Mouse (Mus musculus) intestine, postnatal 0 days (tissue): ENCODE measurements around the gene Lrit2. TPM values are rescaled to one million over a fixed set of nuclear protein-coding genes. Genes with fewer than 3 reads are reported as not detected.

ENCODE experiments used
- ATAC-seq: fragments of 200-750 bp; cut with Nextera tagmentation; 2 replicates; pipeline ENCODE4 v1.8.0; 2017; ENCODE audit warnings: mild to moderate bottlenecking, moderate TSS enrichment, moderate library complexity
- H3K27ac ChIP-seq: fragments of 300-500 bp; sonication (generic); 2 replicates; pipeline ENCODE4 v1.5.1; 2014; ENCODE audit warnings: mild to moderate bottlenecking, low read depth, low read length, moderate library complexity
- H3K27me3 ChIP-seq: fragments of 300-500 bp; sonication (generic); replicated peaks from 2 replicates; pipeline ENCODE4 v1.6.1; 2014; ENCODE audit warnings: low read length, mixed read lengths; ENCODE audit not compliant: control insufficient read depth, insufficient read depth
- H3K36me3 ChIP-seq: fragments of 300-500 bp; sonication (generic); 2 replicates; pipeline ENCODE4 v1.6.1; 2014; ENCODE audit warnings: mild to moderate bottlenecking, moderate library complexity; ENCODE audit not compliant: control insufficient read depth, insufficient read depth
- H3K4me1 ChIP-seq: fragments of 300-500 bp; sonication (generic); replicated peaks from 2 replicates; pipeline ENCODE4 v1.6.1; 2014; ENCODE audit warnings: antibody characterized with exemption, low read length, mixed read lengths; ENCODE audit not compliant: control insufficient read depth, insufficient read depth
- H3K4me2 ChIP-seq: fragments of 300-500 bp; sonication (generic); replicated peaks from 2 replicates; pipeline ENCODE4 v1.6.1; 2014; ENCODE audit warnings: low read depth, mild to moderate bottlenecking, moderate library complexity
- H3K4me3 ChIP-seq: fragments of 300-500 bp; sonication (generic); 2 replicates; pipeline ENCODE4 v1.5.1; 2014; ENCODE audit warnings: low read depth, low read length
- H3K9ac ChIP-seq: fragments of 300-500 bp; sonication (generic); 2 replicates; pipeline ENCODE4 v1.6.1; 2014; ENCODE audit warnings: mild to moderate bottlenecking, low read depth, low read length
- H3K9me3 ChIP-seq: fragments of 300-500 bp; sonication (generic); 2 replicates; pipeline ENCODE4 v1.6.1; 2016; ENCODE audit warnings: mixed run types; ENCODE audit not compliant: control insufficient read depth
- CTCF ChIP-seq: sonication (generic); IDR thresholded peaks from 2 replicates; pipeline ENCODE4 v1.5.1; 2016; ENCODE audit warnings: low read depth, mild to moderate bottlenecking, control low read depth, antibody characterized with exemption, moderate library complexity
- WGBS: fragments of 180-500 bp; shearing (Covaris S2); extraction: QIAGEN DNeasy Blood & Tissue Kit; methylation state at CpG from one replicate; pipeline ENCODE4 v1.1.7; 2014; 5-methylcytosine and 5-hydroxymethylcytosine counted together
- polyA plus RNA-seq: library from polyadenylated mRNA; unstranded; fragments of >200 nt; fragmentation: Nextera tagmentation; extraction: Ambion mirVana; gene quantifications from 2 replicates; pipeline ENCODE4 v1.2.1, GENCODE M21; 2015

The Lrit2 gene
- polyA plus RNA-seq: not detected in 2 replicates

DNA sequence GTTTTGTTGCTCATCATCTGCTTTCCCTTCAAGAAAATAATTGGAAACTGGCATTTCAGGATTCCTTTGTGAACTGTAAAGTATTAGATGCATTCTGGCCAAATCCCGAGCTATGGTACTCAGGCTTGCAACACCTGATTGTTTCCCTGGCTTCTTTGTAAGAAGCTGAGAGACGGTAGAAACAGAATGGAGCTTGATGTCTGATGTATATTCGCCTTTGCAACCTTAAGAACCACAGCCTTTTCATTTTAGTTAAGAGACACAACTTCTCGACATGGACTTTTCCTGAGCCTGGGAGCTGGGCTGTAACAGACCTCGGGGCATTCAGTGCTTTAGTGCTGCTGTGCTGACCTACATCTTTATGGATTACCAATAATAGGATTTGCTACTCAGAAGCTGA, at the start of gene Lrit2:
Lrit2 (plus strand) TSS at position 301 of the 400 bp plus-strand sequence.
- Histone ChIP-seq H3K9me3 (no peaks in the 10 kb centered on the region), H3K36me3 (no peaks in the 10 kb centered on the region), H3K9ac (no peak within 1 kb of the TSS), H3K4me2 (no peak within 1 kb of the TSS), H3K27me3 (no peaks in the 10 kb centered on the region), H3K4me3 (no peak within 1 kb of the TSS), H3K4me1 (no peaks in the 10 kb centered on the region), H3K27ac (no peak within 1 kb of the TSS)
- no peak for TF ChIP-seq CTCF
- WGBS: 77% methylated on average over 5 of the region's 5 CpGs
- no peak for ATAC-seq

DNA sequence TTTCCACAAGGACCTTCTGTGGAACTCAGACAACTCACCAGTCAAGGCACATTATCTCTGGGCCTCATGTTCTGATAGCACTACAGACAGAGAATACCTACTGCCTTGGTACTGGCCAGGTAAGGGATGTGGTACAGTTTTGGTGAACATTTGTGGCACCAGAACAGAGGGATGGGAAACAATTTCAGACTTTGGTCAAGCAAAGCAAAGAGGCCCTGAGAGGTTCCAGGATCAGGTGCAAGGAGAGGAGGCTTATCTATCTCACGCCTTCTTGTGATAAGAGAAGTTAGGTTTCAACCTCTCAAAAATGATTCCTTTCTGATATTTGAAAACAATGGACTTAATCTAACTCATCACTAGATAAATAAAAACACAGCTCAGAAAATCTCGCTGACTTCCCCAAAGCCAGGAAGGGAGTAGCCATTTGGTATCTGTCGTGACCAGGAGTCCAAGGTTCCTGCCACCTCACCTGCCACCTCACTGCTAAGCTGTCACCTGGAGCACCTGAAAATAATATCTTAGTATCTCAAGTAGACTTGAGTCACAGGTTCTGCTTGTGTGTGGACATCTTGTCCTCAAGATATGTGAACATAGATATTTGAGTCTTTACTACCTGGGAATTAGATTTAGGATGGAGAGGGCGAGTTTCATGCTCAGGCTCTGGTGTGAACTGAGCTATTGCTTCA, 40.3 kb upstream of the Lrit2 start:
- Histone ChIP-seq H3K4me2 (no peak overlapping the region), H3K27ac (peak overlapping the region; percentile 74), H3K36me3 (no peaks in the 10 kb centered on the region), H3K9ac (no peak overlapping the region), H3K4me3 (no peak overlapping the region), H3K9me3 (no peaks in the 10 kb centered on the region), H3K4me1 (no peaks in the 10 kb centered on the region), H3K27me3 (no peaks in the 10 kb centered on the region)
- TF ChIP-seq CTCF: no peak
- 48% methylated on average over 4 of the region's 4 CpGs for WGBS
- peak; percentile 96 for ATAC-seq

DNA sequence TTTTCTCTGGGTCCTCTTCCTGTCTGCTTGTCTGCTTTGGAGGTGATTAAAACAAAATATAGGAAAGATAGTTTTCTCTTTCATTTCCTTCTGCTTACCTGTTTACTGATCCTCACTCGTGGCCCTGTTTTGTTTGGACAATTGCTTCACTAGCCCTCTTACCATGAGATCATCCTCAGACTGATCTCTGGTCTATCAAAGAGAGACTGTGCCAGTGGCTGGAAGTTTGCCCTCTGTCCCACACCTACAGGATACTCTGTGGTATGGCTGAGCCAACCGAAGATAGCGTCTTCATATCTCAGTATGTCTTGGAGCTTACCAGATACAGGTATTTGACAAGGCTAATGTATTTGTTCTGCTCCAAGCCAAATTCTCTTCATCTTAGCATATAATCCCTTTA, 39.8 kb upstream of the Lrit2 start:
- H3K4me2 ChIP-seq: no peak overlapping the region
- H3K4me1 ChIP-seq: no peaks in the 10 kb centered on the region
- H3K9ac ChIP-seq: no peak overlapping the region
- no peak overlapping the region for H3K4me3 ChIP-seq
- WGBS: 78% methylated on average over 3 of the region's 3 CpGs
- no peaks in the 10 kb centered on the region for H3K27me3 ChIP-seq
- peak; percentile 74 for ATAC-seq
- peak overlapping the region; percentile 74 for H3K27ac ChIP-seq
- no peak for TF ChIP-seq CTCF
- H3K36me3 ChIP-seq: no peaks in the 10 kb centered on the region
- no peaks in the 10 kb centered on the region for H3K9me3 ChIP-seq

DNA sequence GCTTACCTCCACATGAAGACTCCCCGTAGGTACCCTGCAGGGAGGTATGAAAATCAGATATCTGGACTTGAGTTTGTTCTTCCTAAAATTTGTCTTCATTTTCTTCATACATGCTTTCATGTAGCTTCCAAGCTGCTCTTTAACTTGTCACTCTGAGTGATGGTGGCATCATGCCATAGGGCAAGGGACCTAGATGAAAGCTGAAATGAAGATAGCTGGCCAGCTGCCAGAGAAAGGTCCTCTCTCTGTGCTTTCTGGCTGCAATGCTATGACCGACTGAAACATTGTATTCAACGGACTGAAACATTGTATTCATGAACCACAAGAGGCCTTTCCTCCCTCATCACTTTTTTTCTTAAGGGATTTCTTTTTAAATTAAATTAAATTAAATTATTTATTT, 39.2 kb upstream of the Lrit2 start:
- Histone ChIP-seq H3K4me1 (no peaks in the 10 kb centered on the region), H3K36me3 (no peaks in the 10 kb centered on the region), H3K4me3 (no peak overlapping the region), H3K9ac (no peak overlapping the region), H3K27me3 (no peaks in the 10 kb centered on the region), H3K27ac (peak overlapping the region; percentile 74; the same call in 1 of the 2 replicates), H3K4me2 (no peak overlapping the region), H3K9me3 (no peaks in the 10 kb centered on the region)
- WGBS: 89% methylated on average over 3 of the region's 3 CpGs
- TF ChIP-seq CTCF: no peak
- ATAC-seq: no peak

DNA sequence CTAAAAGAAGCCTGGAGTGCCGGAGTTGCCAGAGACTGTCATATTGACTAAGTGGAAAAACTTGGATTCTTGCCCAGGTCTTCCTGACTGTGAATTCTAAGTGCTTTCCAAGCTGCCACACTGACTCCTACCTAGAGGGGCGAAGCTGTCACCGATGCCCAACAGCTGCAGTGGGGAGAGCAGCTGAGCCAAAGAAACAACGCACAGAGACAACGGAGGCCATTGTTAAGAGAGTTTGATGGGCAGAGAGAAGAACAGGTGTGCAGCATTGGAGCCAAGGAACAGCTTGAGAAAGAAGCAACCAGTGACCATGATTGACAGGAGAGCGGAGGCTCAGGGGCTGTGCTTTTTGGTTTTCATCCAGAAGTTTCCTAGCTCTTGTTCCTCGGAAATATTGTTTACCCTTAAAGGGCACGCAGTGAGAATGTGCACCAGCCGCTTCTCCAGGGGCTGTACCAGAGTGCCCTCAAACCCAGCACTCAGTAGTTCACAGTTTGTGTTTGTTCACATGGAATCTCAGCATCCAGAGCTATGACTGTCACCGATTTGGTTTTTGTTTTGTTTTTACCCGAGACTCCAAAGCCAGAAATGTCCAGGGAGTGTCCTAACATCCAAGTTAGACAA, 35.1 kb upstream of the Lrit2 start:
- Histone ChIP-seq H3K4me1 (no peaks in the 10 kb centered on the region), H3K36me3 (no peaks in the 10 kb centered on the region), H3K27ac (no peak overlapping the region), H3K9me3 (no peaks in the 10 kb centered on the region), H3K27me3 (no peaks in the 10 kb centered on the region), H3K9ac (no peak overlapping the region), H3K4me3 (no peak overlapping the region), H3K4me2 (no peak overlapping the region)
- WGBS: 59% methylated on average over 11 of the region's 11 CpGs
- ATAC-seq: no peak
- TF ChIP-seq CTCF: no peak

DNA sequence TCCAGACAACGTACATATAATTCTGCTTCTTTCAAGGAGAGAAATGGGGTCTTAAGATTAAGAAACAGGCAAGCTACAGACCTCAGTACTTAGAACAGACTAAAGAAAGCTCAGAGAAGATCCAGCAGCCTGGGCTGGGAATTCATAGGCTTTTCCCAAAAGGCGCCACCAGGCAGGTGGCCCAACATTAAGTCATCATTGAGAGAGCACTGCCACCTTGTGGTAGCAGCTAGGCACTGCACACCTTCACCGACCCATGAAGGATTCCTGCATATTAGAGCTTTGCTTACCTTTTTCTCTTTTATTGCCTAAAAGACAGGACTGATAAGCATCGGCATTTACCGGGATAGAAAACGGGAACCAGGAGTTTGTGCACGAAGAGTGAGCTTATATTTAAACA, 34.5 kb upstream of the Lrit2 start:
- Histone ChIP-seq H3K4me2 (no peak overlapping the region), H3K36me3 (no peaks in the 10 kb centered on the region), H3K27ac (no peak overlapping the region), H3K9ac (no peak overlapping the region), H3K9me3 (no peaks in the 10 kb centered on the region), H3K4me1 (no peaks in the 10 kb centered on the region), H3K4me3 (no peak overlapping the region), H3K27me3 (no peaks in the 10 kb centered on the region)
- peak; percentile 92 for TF ChIP-seq CTCF
- 0 out of 2 replicates have a peak, but pooled peaks have one; percentile 51 for ATAC-seq
- WGBS: 12% methylated on average over 7 of the region's 7 CpGs
